Mouse (Mus musculus) kidney, postnatal 36 days (tissue): ENCODE measurements around the gene Capn11.
A peak's percentile ranks its signal among the peaks of the same experiment; 100 is the strongest.

Experiments used
- DNase-seq, 2 experiments: peaks; one replicate each; pipeline ENCODE4 v3.0.0; 2021 to 2022; ENCODE audit warnings: mixed read lengths in 2 of 2

Capn11 gene

GRCm38 (mm10) chr17:45580958-45581477, 78.1 kb downstream of the Capn11 start:
- DNase-seq, result peak; percentile 65 to 74
